Mouse (Mus musculus) adipocyte (in vitro differentiated cells): ENCODE results near the gene Atp5d.
"Not testable (repeated sequence)": the region's sequence is repeated elsewhere in the genome, so short reads cannot be mapped to it uniquely, and the experiment has no call there.

ENCODE experiments used
- DNase-seq: peaks from one replicate; pipeline ENCODE4 v3.0.0-alpha.2; 2016; ENCODE audit warnings: low spot score

Atp5d gene

GRCm38 (mm10) chr10:80154384-80154783, 16.0 kb downstream of the Atp5d start:
- no peak for DNase-seq

- DNase-seq, result no peak
Observed at GRCm38 (mm10) chr10:80155277-80155676, 16.8 kb downstream of the Atp5d start.

GRCm38 (mm10) chr10:80156002-80156751, 17.7 kb downstream of the Atp5d start:
- DNase-seq, result no peak

- DNase-seq, result no peak
Observed at GRCm38 (mm10) chr10:80156752-80157053, 18.3 kb downstream of the Atp5d start.

GRCm38 (mm10) chr10:80157141-80157929, 18.9 kb downstream of the Atp5d start:
- DNase-seq, result no peak

- DNase-seq, result peak; percentile 70
Observed at GRCm38 (mm10) chr10:80158307-80158986, 20.0 kb downstream of the Atp5d start.

GRCm38 (mm10) chr10:80159021-80159560, 20.7 kb downstream of the Atp5d start:
- no peak for DNase-seq

GRCm38 (mm10) chr10:80159561-80160454, 21.4 kb downstream of the Atp5d start:
- DNase-seq, result peak; percentile 97

GRCm38 (mm10) chr10:80160455-80161371, 22.3 kb downstream of the Atp5d start:
- DNase-seq, result peak; percentile 95

GRCm38 (mm10) chr10:80161522-80162242, 23.2 kb downstream of the Atp5d start:
- DNase-seq, result peak; percentile 72

- DNase-seq, result no peak
Observed at GRCm38 (mm10) chr10:80162243-80162608, 23.8 kb downstream of the Atp5d start.

- DNase-seq, result no peak
Observed at GRCm38 (mm10) chr10:80162716-80163299, 24.4 kb downstream of the Atp5d start.

GRCm38 (mm10) chr10:80163721-80164120, 25.3 kb downstream of the Atp5d start:
- no peak for DNase-seq

- no peak for DNase-seq
Observed at GRCm38 (mm10) chr10:80164161-80164997, 25.9 kb downstream of the Atp5d start.

GRCm38 (mm10) chr10:80164998-80165344, 26.5 kb downstream of the Atp5d start:
- peak; percentile 97 for DNase-seq

- no peak for DNase-seq
Observed at GRCm38 (mm10) chr10:80165392-80166128, 27.1 kb downstream of the Atp5d start, which contains the start of gene Cirbp. Cirbp (plus strand) TSS chr10:80165985.

- DNase-seq, result not testable (repeated sequence)
Observed at GRCm38 (mm10) chr10:80166136-80166535, 27.7 kb downstream of the Atp5d start.
